Mouse (Mus musculus) spleen, embryonic (tissue): ENCODE measurements around the gene 2510009E07Rik.

Experiments
- CTCF ChIA-PET: fragments of 350-600 bp; sonication (Branson Sonifier 250); formaldehyde crosslinking; loops from one replicate; lab custom pipeline; 2022; lab: Charles Lee

2510009E07Rik gene

DNA sequence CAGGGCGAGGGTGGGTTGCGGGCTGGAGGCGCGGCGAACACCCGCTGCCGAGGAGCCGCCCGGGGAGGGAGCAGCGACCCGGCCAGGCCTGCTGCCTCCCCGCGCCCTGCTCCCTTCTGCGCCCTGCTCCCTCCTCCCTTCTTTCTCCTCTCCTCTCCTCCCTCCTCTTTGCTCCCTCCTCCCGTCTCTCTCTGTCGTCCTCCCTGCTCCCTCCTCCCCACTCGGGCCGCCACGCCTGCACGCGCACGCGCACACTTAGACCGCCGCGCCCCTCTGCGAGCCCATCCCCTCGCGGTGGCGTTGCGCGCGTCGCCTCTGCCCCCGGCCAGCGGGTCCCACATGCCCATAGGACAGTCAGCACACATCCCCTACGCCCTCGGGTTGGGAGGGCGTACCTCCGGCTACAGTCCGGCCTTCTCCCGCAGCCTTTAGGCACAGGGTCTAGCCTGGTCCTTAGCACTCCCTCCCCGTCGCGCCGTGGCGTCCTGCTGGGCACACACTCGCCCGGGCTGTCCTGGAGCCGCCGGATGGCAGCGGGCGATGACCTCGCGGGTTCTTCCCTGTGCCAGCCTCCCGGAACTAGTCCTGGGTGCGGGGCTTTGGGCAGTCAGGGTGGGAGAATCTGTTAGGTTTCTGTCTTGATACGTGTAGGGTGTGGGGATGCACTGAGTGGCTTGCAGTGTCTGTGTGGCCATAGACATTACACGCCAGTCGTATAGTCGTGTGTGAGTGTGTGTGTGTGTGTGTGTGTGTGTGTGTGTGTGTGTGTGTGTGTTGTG lies at the start of gene 2510009E07Rik:
Gene 2510009E07Rik, minus strand, starts transcription at position 203 of the 779 bp plus-strand sequence.
- CTCF ChIA-PET = no interaction called here

DNA sequence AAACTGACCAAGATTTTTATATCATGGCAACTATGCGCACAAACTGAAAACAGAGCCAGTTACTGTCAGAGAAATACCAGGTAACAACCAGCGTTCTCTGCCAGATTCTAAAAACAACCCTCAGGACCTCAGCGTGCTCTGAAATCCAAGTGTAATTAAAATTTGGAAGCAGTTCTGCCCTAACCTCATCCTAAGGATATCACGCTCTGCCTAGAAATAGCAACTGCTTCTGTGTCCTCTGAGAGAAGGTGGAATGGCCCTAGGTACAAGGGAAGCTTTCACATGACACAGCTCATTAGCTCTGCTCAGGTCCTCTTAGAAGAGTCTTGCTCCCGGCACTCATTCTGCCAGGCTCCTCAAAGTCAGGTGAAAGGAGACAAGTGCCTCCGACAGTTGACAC lies 48.9 kb upstream of the 2510009E07Rik start:
- CTCF ChIA-PET = no interaction called here

DNA sequence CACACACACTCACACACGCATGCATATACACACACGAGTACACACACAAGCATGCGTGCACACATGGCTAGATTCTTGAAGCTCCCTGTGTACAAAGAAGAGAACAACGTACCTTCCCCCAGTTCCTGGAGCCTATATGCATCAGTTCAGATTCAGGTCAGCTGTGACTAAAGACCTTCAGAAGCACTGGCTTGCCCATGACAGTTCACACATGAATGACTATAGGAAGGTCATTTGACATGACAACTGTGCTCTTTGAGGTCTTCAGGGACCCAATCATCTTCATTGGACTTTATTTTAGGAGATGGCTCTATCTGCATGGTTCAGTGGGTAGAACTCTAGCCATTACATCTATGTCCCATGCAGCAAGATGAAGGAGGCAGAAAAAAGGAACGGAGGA lies 48.4 kb upstream of the 2510009E07Rik start:
- CTCF ChIA-PET = no interaction called here

DNA sequence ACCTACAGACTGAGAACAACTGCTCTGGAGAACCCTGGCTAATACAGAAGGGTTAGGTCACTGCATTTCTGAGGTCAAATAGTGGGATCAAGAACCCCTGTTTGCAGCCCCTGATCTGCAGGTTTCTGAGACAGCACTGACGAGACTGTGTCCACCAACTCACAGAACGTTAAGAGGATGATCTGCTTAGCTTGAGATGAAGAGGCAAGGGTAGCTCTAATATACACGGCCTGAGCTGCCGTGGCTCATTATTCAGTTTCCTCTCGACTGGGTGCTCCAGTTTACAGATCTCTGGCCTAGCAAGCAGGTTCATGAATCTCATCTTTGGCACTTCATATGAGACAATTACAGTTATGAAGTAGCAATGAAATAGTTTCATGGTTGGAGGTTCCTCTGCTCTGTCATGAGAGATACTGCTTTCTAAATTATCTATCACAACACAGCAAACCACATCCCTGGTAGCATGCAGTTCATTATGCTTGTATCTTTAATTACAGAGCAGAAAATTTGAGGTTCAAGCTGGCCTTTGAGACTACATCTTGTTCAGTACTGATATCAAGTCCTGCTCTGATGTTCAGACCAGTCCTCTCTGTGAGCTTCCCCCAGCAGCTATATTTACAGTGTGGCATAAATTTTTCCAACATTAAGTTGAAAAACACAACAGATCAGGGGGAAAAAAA lies 47.9 kb upstream of the 2510009E07Rik start:
- CTCF ChIA-PET = interaction anchor here (0.7 kb wide), 1 partner anchor 205 kb away, joined by 3 read pairs; no protein-coding TSS in a partner anchor

DNA sequence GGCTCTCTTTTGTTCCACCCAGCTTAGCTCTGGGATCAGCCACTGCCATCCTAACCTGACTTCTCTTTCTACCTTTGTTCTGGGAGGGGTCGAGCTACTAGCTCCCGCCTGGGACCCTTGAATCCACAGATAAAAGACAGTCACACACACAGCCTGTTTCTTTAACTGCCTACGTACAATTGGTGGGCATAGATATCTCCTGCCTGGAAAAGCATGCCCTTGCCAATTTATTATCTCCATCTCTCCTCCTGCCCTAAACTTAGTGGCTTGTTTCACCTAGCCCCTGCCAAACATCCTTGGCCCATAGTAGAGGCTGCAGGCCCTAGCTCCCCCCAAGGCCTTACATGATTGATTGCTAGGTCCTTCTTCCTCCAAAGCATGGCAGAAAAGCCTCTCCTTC lies 47.1 kb upstream of the 2510009E07Rik start:
- CTCF ChIA-PET = interaction anchor here (0.7 kb wide), 1 partner anchor 204 kb away, joined by 3 read pairs; no protein-coding TSS in a partner anchor

DNA sequence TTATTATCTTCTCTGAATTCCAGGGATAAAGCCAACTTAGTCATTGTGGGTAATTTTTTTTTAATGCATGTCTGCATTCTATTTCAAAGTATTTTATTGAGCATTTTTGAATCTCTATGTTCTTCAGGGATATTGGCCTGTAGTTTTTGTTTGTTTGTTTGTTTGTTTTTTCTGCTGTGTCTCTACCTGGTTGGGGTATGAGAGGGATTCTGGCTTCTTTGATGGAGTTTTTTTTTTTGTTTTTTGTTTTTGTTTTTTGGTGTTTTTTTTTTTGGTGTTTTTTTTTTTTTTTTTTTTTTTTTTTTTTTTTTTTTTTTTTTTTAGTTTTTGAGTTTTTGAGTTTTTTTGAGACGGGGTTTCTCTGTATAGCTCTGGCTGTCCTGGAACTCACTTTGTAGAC lies 41.2 kb upstream of the 2510009E07Rik start:
- CTCF ChIA-PET = interaction anchor here (0.7 kb wide), 1 partner anchor 24 kb away, joined by 8 read pairs; no protein-coding TSS in a partner anchor

DNA sequence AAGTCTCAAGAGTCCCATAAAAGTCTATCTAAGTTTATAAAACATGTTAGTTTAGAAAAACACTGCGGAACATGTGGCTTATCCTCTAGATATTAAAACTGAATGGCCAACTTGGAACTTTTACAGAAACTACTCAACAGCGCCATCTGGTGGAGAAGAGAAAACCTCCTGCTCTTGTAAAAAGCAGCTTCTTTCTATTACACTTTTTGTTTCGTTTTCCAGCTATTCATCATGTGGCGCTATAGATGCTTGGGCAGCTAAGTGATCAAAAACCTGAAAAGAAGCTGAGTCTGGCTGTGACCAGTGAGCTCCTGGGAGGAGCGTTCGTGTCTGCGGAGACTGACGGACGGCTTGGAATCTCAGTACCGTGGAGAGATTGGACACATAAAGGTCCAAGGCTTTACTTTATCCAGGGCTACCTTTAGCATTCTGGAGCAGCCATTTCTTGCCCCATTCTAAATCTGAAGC lies 33.5 kb upstream of the 2510009E07Rik start:
- CTCF ChIA-PET = interaction anchor here (0.7 kb wide), 2 partner anchors 140 to 1037 kb away, joined by 3 read pairs; no protein-coding TSS in a partner anchor

DNA sequence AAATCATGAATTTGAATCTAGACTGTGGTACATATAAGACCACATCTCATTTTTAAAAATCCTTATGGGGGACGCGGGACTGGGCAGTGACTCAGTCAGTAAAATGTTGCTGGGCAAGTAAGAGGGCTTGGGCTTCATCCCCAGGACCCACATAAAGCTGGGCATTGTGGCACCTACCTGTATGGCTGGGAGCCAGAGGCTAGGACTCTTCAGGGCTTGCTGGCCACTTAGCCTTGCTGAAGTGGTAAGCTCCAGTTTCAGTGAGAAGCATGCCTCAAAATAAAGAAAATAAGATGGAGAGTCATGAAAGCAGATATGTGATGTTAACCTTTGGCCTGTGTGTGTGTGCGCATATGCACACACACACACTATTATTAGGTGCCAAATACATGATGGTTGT lies 33.0 kb upstream of the 2510009E07Rik start:
- CTCF ChIA-PET = no interaction called here

DNA sequence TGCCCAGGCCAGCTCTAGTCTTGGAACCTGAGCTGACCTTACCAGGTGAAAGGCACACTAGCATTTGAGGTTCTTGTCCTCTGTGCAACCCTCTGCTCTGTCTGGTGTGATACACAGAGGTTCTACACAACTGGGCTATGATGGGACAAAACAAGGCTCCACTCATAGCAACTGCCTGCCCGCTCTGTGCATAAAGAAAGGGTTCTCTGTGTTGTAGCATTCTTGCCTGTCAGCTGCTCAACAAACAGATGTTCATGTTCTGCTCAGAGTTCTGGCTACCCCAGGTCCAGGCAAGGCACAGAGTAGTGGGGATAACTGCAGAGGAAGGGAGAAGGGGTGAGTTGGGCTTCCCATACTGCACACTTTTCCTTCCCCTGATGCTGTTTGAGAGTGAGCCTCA lies 29.8 kb upstream of the 2510009E07Rik start:
- CTCF ChIA-PET = no interaction called here

DNA sequence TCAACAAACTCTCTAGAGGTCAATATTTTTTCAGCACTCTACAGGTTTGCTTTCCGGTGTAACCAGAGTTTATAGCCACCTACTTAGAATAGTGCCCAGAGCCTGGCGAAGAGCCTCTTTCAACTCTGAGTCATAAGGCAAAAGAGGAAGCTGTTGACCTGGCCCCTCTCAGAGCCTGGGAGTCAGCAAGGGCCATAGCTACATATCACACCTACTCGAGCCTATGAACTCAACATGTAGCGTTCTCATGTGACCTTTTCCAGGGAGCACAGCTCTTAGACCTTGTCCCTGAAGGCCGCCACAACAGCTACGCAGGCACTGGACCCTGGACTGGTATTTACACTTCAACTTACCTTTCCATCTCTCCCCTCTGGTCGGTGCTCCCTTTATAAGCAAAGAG lies 25.3 kb upstream of the 2510009E07Rik start:
- CTCF ChIA-PET = no interaction called here

DNA sequence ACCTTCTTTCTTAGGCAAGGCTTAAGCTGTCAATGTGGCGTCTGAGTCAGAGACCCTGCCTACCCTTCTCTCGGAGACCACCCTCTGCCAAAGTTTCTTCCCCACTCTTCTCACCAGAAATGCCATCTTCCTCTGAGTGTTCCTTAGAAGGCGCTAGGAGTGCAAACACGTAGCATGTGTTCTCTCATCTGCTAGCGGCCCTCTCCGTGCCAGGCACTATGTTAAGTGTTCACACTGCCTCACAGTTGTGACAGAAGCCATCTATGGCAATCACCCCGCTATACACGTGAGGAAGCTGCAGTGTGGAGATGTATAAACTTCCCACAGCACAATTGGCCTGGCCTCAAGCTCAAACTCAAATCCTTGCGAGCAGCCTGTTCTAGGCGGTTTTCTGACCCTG lies 20.1 kb upstream of the 2510009E07Rik start:
- CTCF ChIA-PET = no interaction called here

DNA sequence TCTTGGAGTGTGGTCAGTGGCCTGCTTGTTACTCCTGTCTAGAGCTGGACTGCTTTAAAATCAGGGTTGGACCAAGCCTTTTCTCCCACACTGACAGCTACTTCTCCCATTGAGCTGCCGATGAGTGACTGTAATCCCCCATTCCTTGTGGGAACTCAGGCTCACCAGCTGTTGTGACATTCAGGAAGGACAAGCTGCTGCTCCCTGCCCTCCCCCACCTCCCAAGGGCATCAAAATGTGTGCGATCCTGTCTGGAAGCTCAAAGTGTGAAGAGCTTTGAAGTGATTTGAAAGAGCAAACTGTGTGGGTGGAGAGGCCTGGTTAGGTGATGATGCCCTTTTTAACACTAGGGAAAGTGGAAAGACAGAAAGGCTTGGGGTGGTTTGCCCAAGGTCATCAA lies 15.9 kb upstream of the 2510009E07Rik start:
- CTCF ChIA-PET = no interaction called here

DNA sequence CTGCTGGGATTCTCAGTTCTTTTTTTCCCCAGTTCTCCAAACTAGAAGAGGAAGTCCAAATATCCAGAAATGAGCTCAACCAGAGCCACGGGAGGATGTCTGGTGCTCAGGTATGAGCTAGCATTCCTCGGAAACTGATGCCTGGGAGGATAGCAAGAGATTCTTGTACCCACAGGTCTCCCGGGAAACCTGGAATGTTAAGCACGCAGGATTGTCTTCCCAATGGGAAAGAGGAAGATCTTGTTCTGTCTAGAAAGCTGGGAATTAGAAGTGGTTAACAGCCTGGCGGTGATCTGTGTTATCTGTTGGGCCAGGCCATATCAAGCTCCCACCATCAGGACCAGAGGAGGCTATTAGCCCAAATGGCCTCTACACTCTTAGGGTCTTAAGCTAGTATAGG lies 10.2 kb upstream of the 2510009E07Rik start:
- CTCF ChIA-PET = interaction anchor here (0.7 kb wide), 1 partner anchor 168 kb away, joined by 5 read pairs; no protein-coding TSS in a partner anchor

DNA sequence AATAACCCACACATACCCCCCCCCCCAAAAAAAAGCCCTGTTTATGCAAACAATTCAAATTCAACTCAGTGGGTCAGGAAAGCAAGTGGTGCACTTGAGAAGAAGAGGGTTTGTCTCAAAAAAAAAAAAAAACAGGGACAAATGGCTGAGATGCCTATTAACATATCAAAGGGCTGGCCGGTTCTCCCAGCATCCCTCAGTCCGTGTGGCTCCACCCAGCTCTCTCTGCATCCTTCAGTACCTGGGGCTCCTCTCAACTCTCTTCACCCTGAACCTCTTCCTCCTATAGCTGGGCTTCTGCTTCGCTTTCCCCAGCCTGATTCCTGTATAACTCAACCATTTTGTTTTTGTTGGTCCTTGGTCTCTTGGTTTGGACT lies 7.8 kb upstream of the 2510009E07Rik start:
- CTCF ChIA-PET = interaction anchor here (0.7 kb wide), 1 partner anchor 102 kb away, joined by 4 read pairs; no protein-coding TSS in a partner anchor

DNA sequence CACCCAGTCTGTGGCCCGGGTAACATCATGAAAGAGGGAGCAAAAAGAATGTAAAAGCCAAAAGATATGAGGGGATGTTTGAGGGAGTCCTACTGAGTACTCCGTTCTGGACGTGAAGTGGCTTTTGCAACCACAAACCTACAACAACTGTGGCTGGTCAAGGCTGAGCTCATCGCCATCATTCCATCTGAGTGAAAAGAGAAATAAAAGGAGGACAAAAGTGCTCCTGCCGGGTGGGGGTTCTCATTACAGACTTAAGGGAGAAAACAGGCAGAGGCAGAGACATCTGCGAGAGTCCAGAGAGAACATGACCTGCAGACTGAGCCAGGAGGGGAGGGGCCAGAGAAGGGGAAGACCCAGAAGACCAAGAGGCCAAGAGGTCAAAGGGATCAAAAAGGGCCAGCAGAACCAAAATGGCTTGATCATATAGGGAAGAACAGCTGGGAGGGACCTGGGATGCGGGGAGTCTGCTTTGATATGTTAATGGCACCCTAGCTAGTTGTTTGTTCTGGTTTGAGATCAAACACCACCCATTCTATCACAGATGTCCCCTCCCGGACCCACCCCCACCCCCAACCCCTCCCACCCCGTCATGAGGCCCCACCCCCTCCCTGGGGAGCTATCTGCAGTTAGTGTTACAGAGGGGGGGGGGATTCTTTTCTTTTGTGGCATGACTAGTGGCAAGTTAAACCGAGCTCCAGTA lies 7.3 kb upstream of the 2510009E07Rik start:
- CTCF ChIA-PET = interaction anchor here (0.7 kb wide), 1 partner anchor 102 kb away, joined by 4 read pairs; no protein-coding TSS in a partner anchor

DNA sequence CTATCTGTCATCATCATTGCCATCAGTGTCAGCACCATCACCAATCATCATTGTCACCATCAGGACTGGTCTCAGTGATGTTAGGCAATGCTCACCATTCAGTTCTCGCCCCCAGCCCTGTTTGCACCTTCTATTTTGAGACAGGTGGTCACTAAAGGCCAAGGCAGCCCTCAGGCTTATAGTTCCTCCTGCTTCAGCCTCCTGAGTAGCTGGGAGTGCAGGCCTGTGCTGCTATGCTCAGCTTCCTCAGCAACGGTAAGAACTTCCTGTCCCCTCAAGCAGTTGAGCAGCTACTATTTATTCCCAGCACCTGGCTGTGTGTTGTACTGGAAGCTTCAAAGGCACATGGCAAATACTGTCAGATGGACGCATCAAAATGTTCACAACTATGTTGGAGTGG lies 3.7 kb upstream of the 2510009E07Rik start:
- CTCF ChIA-PET = interaction anchor here (0.7 kb wide), 1 partner anchor 43 kb away, joined by 3 read pairs; no protein-coding TSS in a partner anchor

DNA sequence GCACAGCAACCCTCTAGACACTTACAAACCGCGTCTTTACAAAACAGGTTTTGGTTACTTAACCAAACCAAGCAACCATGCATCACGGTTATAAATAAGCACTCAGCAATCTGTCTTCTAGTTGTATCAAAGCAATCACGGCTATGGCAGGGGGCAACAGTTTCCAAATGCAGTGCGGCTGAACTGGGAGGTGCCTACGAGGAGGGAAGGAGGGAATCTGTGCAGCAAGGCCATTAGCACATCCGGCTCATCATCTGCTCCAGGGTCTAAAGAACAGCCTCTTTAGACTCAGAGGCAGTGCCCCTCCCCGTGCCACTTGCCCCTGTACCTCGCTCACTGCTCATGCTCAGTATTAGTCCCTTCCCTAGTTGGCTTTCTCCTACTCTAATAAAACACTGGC lies 2.5 kb upstream of the 2510009E07Rik start:
- CTCF ChIA-PET = no interaction called here

DNA sequence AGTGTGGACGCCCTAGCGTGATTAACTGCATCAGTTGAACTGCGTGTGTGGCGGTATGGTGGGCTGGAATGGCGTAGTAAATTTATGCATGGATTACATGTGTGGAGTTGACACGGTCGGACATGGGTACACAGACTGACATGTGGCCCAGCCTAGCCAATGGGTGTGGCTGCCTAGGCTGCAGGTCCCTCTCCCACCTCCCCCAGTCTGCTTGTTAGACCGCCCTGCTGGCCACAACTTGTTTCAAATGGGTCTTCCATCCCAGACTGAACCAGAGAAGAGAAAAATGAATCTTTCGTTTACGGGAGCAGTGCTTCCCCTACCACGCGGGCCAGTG lies 745 bp upstream of the 2510009E07Rik start:
- CTCF ChIA-PET = no interaction called here

DNA sequence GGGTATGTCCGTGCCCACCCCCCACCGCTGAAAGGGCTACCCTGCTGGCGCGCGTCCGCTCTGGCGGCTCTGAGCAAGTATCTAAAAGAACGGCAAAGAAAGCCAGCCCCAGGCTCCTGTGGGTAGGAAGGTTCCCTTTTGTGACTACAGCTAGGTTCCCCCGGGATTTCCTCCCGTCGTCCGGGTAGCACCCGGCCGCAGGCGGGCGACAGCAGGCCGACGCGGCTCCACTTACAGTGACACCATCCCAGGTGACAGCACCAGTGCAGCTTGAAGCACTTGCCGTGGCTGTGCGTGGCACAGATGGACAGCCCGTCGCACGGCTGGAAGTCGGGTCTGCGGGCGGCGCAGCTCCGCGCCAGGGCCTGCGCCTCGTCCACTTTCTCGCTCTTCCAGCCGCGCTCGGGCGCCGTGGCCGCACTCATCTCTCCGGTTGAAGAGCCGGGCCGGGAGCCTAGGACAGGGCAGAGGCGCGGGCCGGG lies 443 bp downstream of the 2510009E07Rik start:
- CTCF ChIA-PET = no interaction called here

DNA sequence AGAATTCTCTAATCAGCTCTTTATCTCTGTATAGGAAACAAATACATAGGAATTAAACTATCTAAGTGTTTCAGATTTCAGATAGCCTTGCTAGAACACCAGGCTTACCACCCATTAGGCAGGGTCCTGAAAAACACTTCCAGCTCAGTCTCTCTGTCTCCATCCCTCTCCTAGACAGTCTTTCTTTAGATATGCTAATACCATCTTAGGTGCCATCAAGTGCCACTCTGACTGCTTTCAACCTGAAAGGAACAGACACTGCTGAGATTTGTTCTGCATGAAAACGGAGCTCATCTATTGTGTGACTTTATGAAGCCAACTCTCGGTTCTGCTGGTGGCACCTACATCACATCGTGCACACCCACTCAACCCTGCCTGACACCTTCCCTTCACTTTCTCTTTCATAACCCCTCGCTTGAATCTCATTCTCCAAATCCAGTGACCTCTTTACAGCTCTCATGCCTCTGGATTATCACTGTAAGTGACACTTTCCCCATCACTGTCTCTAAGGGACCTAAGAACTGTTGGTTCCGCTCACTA lies 4.2 kb downstream of the 2510009E07Rik start:
- CTCF ChIA-PET = no interaction called here

DNA sequence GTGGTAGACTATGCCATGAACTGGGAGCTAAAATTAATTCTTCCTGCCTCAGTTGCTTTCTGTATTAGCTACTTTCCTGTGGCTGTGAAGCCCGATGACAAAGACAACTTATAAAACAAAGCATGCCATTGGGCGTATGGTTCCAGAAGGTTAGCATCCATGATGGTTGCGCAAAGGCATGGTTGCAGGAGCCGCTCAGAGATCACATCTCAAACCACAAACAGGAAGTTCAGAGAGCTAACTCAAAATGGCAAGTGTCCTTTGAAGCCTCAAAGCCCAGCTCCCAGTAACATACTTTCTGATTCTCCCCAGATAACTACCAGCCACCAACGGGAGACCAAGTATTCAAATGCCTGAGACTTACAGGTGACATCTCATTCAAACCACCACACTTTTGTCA lies 5.3 kb downstream of the 2510009E07Rik start:
- CTCF ChIA-PET = no interaction called here
